Mouse (Mus musculus): Measurements from ENCODE around the gene Eps8l1. TPM values are rescaled to one million over a fixed set of nuclear protein-coding genes. Genes with fewer than 3 reads are reported as not detected.

Eps8l1 gene
- total RNA-seq, 2 experiments from 2014 or later = 2.1 to 3.4 TPM

- DNase-seq = no peak
Observed at GRCm38 (mm10) chr7:4508739-4509116, 48.3 kb downstream of the Eps8l1 start.

GRCm38 (mm10) chr7:4509863-4510608 lies 49.6 kb downstream of the Eps8l1 start:
- peak; percentile 87 to 89 for DNase-seq

- DNase-seq = peak in 1 of 2 experiments; percentile 52
Observed at GRCm38 (mm10) chr7:4511489-4512224, 51.2 kb downstream of the Eps8l1 start.

GRCm38 (mm10) chr7:4513236-4513635 lies 52.8 kb downstream of the Eps8l1 start:
- peak in 1 of 2 experiments; percentile 71 for DNase-seq

GRCm38 (mm10) chr7:4513829-4514712 lies 53.6 kb downstream of the Eps8l1 start:
- peak in 1 of 2 experiments; percentile 36 for DNase-seq

GRCm38 (mm10) chr7:4515853-4516252 lies 55.4 kb downstream of the Eps8l1 start:
- DNase-seq = peak in 1 of 2 experiments; percentile 29

- peak; percentile 64 to 73 for DNase-seq
Observed at GRCm38 (mm10) chr7:4516332-4517050, 56.0 kb downstream of the Eps8l1 start, which contains the start of gene Tnnt1. Gene Tnnt1, minus strand, starts transcription at chr7:4516382.

- peak in 1 of 2 experiments; percentile 5 for DNase-seq
Observed at GRCm38 (mm10) chr7:4518487-4518886, 58.0 kb downstream of the Eps8l1 start.

GRCm38 (mm10) chr7:4521231-4522003 lies 60.9 kb downstream of the Eps8l1 start:
- DNase-seq = peak; percentile 62 to 66

- peak; percentile 64 to 83 for DNase-seq
Observed at GRCm38 (mm10) chr7:4522292-4522691, 61.8 kb downstream of the Eps8l1 start.

- DNase-seq = no peak
Observed at GRCm38 (mm10) chr7:4523205-4524130, 63.0 kb downstream of the Eps8l1 start.

- DNase-seq = peak; percentile 62 to 76
Observed at GRCm38 (mm10) chr7:4524212-4524922, 63.9 kb downstream of the Eps8l1 start, which contains the start of gene Tnni3. Gene Tnni3, minus strand, starts transcription at chr7:4524229.

GRCm38 (mm10) chr7:4526341-4527301 lies 66.1 kb downstream of the Eps8l1 start:
- DNase-seq = peak; percentile 86 to 89

GRCm38 (mm10) chr7:4527302-4527689 lies 66.8 kb downstream of the Eps8l1 start:
- DNase-seq = no peak

Data from heart, adult 18-20 months (tissue).